Mouse (Mus musculus) hindbrain, embryonic 12.5 days (tissue): Measurements from ENCODE around the gene Map1lc3a. TPM values are rescaled to one million over a fixed set of nuclear protein-coding genes. Genes with fewer than 3 reads are reported as not detected.

Source experiments
- ATAC-seq: fragments of 200-750 bp; cut with Nextera tagmentation; 2 replicates; pipeline ENCODE4 v1.8.0; 2017; ENCODE audit warnings: moderate TSS enrichment; ENCODE audit not compliant: low FRiP score
- H3K27ac ChIP-seq: fragments of 300-500 bp; sonication (generic); 2 replicates; pipeline ENCODE4 v1.5.1; 2016; ENCODE audit warnings: mild to moderate bottlenecking
- H3K27me3 ChIP-seq: fragments of 300-500 bp; sonication (generic); 2 replicates; pipeline ENCODE4 v1.6.1; 2016; ENCODE audit warnings: mild to moderate bottlenecking
- H3K36me3 ChIP-seq: fragments of 300-500 bp; sonication (generic); 2 replicates; pipeline ENCODE4 v1.6.1; 2016; ENCODE audit warnings: mild to moderate bottlenecking
- H3K4me1 ChIP-seq: fragments of 300-500 bp; sonication (generic); 2 replicates; pipeline ENCODE4 v1.6.1; 2016
- H3K4me2 ChIP-seq: fragments of 300-500 bp; sonication (generic); replicated peaks from 2 replicates; pipeline ENCODE4 v1.6.1; 2016; ENCODE audit warnings: mild to moderate bottlenecking
- H3K4me3 ChIP-seq: fragments of 300-500 bp; sonication (generic); 2 replicates; pipeline ENCODE4 v1.5.1; 2016; ENCODE audit warnings: mild to moderate bottlenecking
- H3K9ac ChIP-seq: fragments of 300-500 bp; sonication (generic); 2 replicates; pipeline ENCODE4 v1.6.1; 2016; ENCODE audit warnings: mild to moderate bottlenecking, moderate library complexity
- H3K9me3 ChIP-seq: fragments of 300-500 bp; sonication (generic); replicated peaks from 2 replicates; pipeline ENCODE4 v1.6.1; 2016; ENCODE audit warnings: mild to moderate bottlenecking
- WGBS: fragments of 180-500 bp; shearing (Covaris S2); methylation state at CpG from one replicate; pipeline ENCODE4 v1.1.7; 2016; 5-methylcytosine and 5-hydroxymethylcytosine counted together
- polyA plus RNA-seq: library from polyadenylated mRNA; unstranded; fragments of >200 nt; fragmentation: Nextera tagmentation; extraction: Ambion mirVana; gene quantifications from 2 replicates; pipeline ENCODE4 v1.2.1, GENCODE M21; 2016

Gene Map1lc3a
- polyA plus RNA-seq, 1 experiment from 2014 or later: 254 TPM

- Histone ChIP-seq H3K9ac (no peak overlapping the region), H3K27ac (no peak overlapping the region), H3K36me3 (peaks cover 42% of the 10 kb centered on the region), H3K4me2 (no peak overlapping the region), H3K27me3 (no peaks in the 10 kb centered on the region), H3K4me1 (no peaks in the 10 kb centered on the region), H3K9me3 (no peaks in the 10 kb centered on the region), H3K4me3 (no peak overlapping the region)
- no peak for ATAC-seq
- 91% methylated on average over 8 of the region's 8 CpGs for whole genome bisulfite sequencing
These were observed 14.0 kb downstream of the Map1lc3a start for GRCm38 (mm10) chr2:155290066-155290465.

DNA sequence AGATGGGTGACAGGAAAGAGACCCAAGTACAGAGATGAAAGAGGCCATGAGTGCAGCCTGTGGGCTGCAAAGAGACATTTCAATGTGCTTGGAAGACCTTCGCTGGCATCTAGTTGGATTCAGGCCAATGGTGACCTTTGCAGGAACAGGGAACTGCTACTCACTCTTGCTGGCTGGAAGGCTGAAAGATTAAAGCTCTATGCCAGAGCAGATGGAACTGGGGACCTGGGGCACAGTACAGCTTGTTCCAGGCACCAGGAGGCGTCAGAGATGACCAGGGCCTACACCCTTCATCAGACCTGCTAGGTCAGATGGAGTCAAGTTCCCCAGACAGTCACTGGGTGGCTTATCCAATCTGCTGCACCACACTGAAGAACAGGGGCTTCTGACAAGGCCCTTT, 17.3 kb downstream of the Map1lc3a start:
- no peaks in the 10 kb centered on the region for H3K27me3 ChIP-seq
- H3K4me1 ChIP-seq: no peaks in the 10 kb centered on the region
- H3K4me2 ChIP-seq: no peak overlapping the region
- ATAC-seq: no peak
- WGBS: 89% methylated on average over 2 of the region's 2 CpGs
- H3K9me3 ChIP-seq: no peaks in the 10 kb centered on the region
- peaks cover 75% of the 10 kb centered on the region for H3K36me3 ChIP-seq
- H3K27ac ChIP-seq: no peak overlapping the region
- no peak overlapping the region for H3K9ac ChIP-seq
- H3K4me3 ChIP-seq: no peak overlapping the region

- Histone ChIP-seq H3K4me1 (no peaks in the 10 kb centered on the region), H3K9ac (no peak overlapping the region), H3K4me2 (no peak overlapping the region), H3K9me3 (no peaks in the 10 kb centered on the region), H3K4me3 (no peak overlapping the region), H3K27me3 (no peaks in the 10 kb centered on the region), H3K27ac (no peak overlapping the region), H3K36me3 (peaks cover 80% of the 10 kb centered on the region)
- no peak for ATAC-seq
- 97% methylated on average over 4 of the region's 4 CpGs for WGBS
These were observed 17.8 kb downstream of the Map1lc3a start for GRCm38 (mm10) chr2:155293946-155294345.

- H3K9me3 ChIP-seq: no peaks in the 10 kb centered on the region
- peaks cover 85% of the 10 kb centered on the region for H3K36me3 ChIP-seq
- no peak overlapping the region for H3K4me2 ChIP-seq
- ATAC-seq: no peak
- no peak overlapping the region for H3K9ac ChIP-seq
- H3K27me3 ChIP-seq: no peaks in the 10 kb centered on the region
- no peaks in the 10 kb centered on the region for H3K4me1 ChIP-seq
- WGBS: 97% methylated on average over 6 of the region's 6 CpGs
- H3K4me3 ChIP-seq: no peak overlapping the region
- no peak overlapping the region for H3K27ac ChIP-seq
These were observed 19.4 kb downstream of the Map1lc3a start for GRCm38 (mm10) chr2:155295453-155295852.

DNA sequence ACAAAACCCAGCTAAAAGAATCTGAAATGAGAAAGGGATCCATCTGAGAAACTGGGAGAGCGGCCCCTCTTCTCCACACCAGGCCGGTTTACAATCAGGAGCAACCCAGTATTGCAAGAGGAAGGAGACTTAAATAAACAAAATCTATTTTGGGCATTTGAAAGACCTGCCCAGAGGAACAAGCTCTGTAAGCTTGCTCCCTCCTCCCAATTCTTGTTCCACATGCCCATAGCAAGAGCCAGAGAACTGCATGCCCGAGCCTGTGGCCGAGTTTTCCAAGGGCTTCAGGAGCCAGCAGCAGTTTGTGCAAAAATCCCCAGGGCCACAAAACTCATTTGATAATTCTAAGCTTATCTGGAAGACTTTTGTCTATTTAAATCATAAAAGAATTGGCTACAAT, 23.5 kb downstream of the Map1lc3a start:
- ATAC-seq: no peak
- H3K36me3 ChIP-seq: peaks cover 59% of the 10 kb centered on the region

DNA sequence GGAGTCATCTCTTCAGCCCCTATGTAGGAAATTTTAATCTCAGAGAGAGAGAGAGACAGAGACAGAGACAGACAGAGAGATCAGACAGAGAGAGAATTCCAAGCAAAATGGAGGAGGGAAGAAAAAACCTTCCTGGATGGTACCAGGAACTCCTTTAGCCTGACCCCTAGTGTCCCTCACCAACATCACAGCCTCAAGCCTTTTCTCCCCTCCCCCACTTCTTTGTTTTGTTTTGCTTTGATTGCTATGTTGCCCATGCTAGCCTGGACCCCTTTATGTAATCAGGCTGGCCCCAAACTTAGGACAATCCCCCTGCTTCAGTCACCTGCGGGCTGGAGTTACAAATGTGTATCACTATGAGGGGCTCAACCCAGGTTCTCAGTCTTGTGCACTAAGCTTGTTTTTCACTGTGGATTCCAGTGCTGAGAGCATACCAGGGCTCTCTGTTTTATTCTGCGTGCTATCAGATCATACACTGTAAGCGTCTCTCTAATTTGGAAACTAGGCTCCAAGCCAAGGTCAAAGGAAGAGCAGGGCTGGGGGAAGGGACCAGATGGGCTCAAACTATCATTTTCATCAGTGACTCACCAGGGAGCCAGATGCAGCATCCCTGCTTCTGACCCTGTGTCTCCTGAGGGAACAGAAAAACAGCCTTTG, 33.0 kb downstream of the Map1lc3a start:
- Histone ChIP-seq H3K9me3 (no peaks in the 10 kb centered on the region), H3K9ac (no peak overlapping the region), H3K27ac (peak overlapping the region; percentile 77), H3K27me3 (no peaks in the 10 kb centered on the region), H3K4me3 (no peak overlapping the region), H3K4me1 (peaks cover 7% of the 10 kb centered on the region), H3K36me3 (peaks cover 27% of the 10 kb centered on the region), H3K4me2 (no peak overlapping the region)
- 0 out of 2 replicates have a peak, but pooled peaks have one; percentile 48 for ATAC-seq
- WGBS: 31% methylated on average over 3 of the region's 3 CpGs

More for the DNA sequence above, 23.5 kb downstream of the Map1lc3a start:
- Histone ChIP-seq H3K9me3 (no peaks in the 10 kb centered on the region), H3K9ac (no peak overlapping the region), H3K4me2 (no peak overlapping the region), H3K27me3 (no peaks in the 10 kb centered on the region), H3K27ac (no peak overlapping the region), H3K4me1 (no peaks in the 10 kb centered on the region), H3K4me3 (no peak overlapping the region)
- 91% methylated on average over 4 of the region's 4 CpGs for WGBS

DNA sequence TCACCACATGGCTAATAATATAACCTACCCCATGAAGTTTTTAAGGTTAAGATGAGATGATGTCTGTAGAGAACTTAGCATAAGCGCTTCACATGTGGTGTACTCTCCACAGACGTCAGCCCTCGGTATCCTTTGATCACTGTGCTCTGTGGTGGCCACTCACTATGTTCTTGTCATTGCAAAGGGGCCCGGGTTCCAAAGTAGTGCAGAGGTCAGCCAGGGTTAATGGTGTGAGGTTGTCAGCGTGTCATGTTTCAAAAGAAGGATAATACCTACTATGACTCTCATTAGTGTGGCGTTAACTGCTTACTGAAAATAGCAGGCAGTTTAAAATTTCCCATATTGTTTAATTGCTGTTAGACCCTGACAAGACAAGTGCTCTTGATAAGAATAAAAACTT, 37.6 kb downstream of the Map1lc3a start:
- Histone ChIP-seq H3K27ac (no peak overlapping the region), H3K4me2 (no peak overlapping the region), H3K9me3 (no peaks in the 10 kb centered on the region), H3K4me3 (no peak overlapping the region), H3K9ac (no peak overlapping the region), H3K4me1 (peaks cover 7% of the 10 kb centered on the region), H3K27me3 (no peaks in the 10 kb centered on the region), H3K36me3 (peaks cover 23% of the 10 kb centered on the region)
- ATAC-seq: no peak
- WGBS: 49% methylated on average over 6 of the region's 6 CpGs

DNA sequence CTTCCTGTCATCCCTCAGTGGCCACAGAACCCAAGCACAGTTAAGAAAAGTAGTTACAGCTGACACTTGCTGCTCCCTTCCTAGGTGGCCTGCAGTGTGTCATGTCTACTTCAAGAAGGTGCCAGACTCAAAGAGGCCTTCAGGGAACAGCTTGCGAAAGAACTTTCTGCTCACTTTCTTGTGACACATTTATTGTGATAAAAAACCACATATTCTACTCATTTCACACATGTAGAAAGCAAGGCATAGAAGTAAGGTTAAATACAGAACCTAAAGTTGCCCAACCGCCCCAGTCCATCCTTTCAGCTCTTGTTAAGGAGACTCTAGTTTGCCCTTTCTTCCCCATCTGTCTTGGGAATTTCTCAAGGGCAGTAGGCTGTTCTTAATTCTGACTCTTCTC, 42.5 kb downstream of the Map1lc3a start:
- ATAC-seq: no peak
- Histone ChIP-seq H3K36me3 (peaks cover 10% of the 10 kb centered on the region), H3K27ac (no peak overlapping the region), H3K4me3 (no peak overlapping the region), H3K4me2 (no peak overlapping the region), H3K9ac (no peak overlapping the region), H3K9me3 (no peaks in the 10 kb centered on the region), H3K4me1 (no peaks in the 10 kb centered on the region), H3K27me3 (no peaks in the 10 kb centered on the region)
- 92% methylated on average over 2 of the region's 2 CpGs for WGBS

DNA sequence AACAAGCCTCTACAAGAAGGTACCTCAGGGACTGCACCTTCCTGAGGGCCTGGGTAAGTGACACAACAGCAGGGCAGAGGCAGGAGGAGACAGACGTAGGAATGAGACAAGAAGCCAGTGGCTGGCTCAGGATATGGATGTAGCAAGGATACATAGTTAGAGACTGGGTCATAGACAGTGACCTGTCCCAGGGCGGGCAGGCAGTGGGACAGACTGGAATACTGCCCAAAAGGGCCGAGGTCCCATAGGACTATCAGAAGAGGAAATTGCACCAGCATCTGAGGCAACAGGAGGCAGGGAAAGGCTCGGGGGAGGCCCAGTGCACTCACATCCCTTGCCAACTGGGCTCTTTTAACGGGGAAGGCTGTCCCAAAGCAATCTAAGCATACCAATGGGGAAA, 44.5 kb downstream of the Map1lc3a start:
- Histone ChIP-seq H3K4me2 (no peak overlapping the region), H3K4me3 (no peak overlapping the region), H3K9me3 (no peaks in the 10 kb centered on the region), H3K4me1 (no peaks in the 10 kb centered on the region), H3K9ac (no peak overlapping the region), H3K27me3 (no peaks in the 10 kb centered on the region), H3K36me3 (peaks cover 9% of the 10 kb centered on the region), H3K27ac (no peak overlapping the region)
- ATAC-seq: no peak
- WGBS: 82% methylated on average over 5 of the region's 5 CpGs

GRCm38 (mm10) chr2:155326001-155326400, 49.9 kb downstream of the Map1lc3a start:
- no peak for ATAC-seq
- H3K4me2 ChIP-seq: no peak overlapping the region
- H3K9ac ChIP-seq: no peak overlapping the region
- no peak overlapping the region for H3K4me3 ChIP-seq
- H3K27ac ChIP-seq: no peak overlapping the region
- no peaks in the 10 kb centered on the region for H3K9me3 ChIP-seq
- H3K27me3 ChIP-seq: no peaks in the 10 kb centered on the region
- 90% methylated on average over 4 of the region's 4 CpGs for WGBS
- H3K36me3 ChIP-seq: peaks cover 24% of the 10 kb centered on the region
- H3K4me1 ChIP-seq: no peaks in the 10 kb centered on the region

Other genes starting within 250 kb of the Map1lc3a start
- gene Ahcy, start 201.8 kb upstream of the Map1lc3a start, polyA plus RNA-seq: 48.8 and 49.7 TPM in 2 replicates
- 60.3 and 68.5 TPM in 2 replicates for gene Itch, start 142.8 kb upstream of the Map1lc3a start, polyA plus RNA-seq
- gene Dynlrb1, start 39.8 kb upstream of the Map1lc3a start, polyA plus RNA-seq: 438 and 451 TPM in 2 replicates
- gene Pigu, start 81.1 kb downstream of the Map1lc3a start, polyA plus RNA-seq: 44.7 and 48.3 TPM in 2 replicates
- 120 and 139 TPM in 2 replicates for gene Trp53inp2, start 104.8 kb downstream of the Map1lc3a start, polyA plus RNA-seq
- 31.6 and 31.7 TPM in 2 replicates for gene Ncoa6, start 197.6 kb downstream of the Map1lc3a start, polyA plus RNA-seq
- gene Acss2, start 241.7 kb downstream of the Map1lc3a start, polyA plus RNA-seq: 28.7 and 29.4 TPM in 2 replicates
- gene Ggt7, start 241.9 kb downstream of the Map1lc3a start, polyA plus RNA-seq: 39.0 and 41.1 TPM in 2 replicates